Mouse (Mus musculus): ENCODE results near the gene Myb.

GRCm38 (mm10) chr10:21193935-21194505, 33.2 kb upstream of the Myb start:
- TF ChIP-seq CTCF (IDR thresholded peaks at IDR 0.05; ENCODE audit: borderline replicate concordance, insufficient read depth, low read depth, low read length): no peak
- TF ChIP-seq POLR2A (IDR thresholded peaks at IDR 0.05; ENCODE audit: borderline replicate concordance, insufficient read depth, low read length): no peak
